Mouse (Mus musculus): ENCODE measurements around the gene Nfasc.

Nfasc gene

GRCm38 (mm10) chr1:132585376-132585775, 156.2 kb downstream of the Nfasc start:
- DNase-seq (ENCODE audit: low spot score in 2 of 2): no peak

DNA sequence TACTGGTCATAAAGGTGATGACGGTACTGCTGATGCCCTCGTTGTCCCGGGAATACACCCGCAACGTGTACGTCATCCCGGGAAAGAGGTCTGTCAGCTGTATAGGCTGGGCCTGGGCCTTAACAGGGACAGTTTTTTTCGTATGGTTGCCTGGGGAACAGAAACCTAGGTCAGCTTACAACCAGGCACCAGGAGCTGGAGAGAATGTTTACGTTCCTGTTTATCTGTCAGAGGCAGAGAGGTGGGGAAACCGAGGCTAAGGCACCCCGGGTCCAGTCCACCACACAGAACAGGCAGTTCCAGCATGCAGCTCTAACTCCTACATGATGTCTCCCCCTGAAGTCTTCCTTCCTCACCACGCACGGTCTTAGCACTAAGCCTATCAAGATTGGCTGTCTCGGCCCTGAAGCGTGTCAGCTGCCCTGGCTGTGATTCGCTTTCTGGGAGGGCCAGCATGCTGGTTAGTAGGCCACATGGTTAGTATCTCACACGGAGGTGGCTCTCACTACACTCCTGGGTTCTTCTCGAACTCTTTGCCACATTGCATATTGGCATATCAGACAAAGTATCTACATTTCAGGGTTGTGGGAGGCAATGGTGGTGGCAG, 158.5 kb downstream of the Nfasc start:
- DNase-seq (ENCODE audit: low spot score in 2 of 2): peak in 1 of 2 experiments; percentile 39

DNA sequence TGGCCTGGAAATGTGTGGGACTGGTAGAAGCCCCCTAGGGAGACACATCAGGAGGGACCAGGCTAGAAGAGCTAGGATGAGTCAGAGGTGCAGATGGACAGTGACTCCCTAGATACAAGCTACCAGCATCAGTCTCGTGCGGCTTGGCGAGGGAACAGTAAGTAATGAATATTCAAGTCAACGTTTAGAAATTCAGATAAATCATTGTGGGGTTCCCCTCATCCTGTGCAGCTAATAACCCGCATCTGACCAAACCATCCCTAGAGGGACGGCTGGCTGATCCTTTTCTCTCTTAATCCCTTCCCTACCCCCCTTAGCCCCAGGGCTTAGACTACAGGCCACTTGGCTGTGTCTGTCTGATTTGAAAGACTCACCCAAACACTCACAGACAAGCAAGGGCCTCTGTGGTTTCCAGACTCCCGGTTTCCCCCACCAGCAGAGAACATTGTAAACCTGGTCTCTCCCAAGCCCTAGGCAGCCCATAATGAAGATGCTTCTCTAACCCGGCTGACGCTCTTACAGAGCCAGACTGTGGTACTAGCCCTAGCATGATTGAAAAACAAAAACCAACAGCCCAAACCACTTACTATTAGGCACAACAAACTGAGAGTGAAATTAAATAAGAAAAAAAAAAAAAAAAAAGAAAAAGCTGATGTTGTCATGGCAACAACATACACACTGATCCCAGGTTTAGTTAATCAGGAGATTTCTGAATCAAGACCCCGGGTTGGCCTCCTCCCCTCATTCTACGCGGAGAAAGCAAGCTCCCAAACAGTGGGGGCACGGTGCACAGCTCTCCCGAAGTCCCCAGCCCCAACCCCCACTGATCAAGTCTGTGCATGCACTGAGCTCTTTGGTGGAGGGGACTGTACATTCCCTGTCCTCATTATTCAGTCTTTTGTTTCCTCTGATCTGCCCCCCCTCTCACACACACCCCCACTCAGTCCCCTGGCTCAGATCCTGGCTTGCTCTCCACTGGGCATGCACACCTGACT, 159.5 kb downstream of the Nfasc start:
- no peak for DNase-seq (ENCODE audit: low spot score in 2 of 2)

DNA sequence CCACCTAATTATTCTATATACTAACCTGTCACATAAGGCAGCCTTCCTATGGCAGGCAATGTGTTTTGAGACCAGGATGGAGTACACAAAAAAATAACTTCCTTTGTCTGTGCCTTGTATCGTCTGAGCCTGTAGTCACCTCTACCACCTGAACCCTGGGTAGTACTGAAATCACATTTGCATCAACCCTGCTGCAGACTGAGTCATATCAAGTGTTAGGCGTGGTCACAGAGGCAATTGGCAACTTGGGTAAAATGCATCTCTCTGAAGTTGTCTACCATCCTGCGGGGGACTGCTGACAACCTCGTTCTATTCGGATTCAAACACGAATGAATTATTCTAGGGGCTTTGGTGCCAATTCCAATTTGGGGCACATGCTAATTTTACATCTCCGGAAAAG, 161.5 kb downstream of the Nfasc start:
- DNase-seq (ENCODE audit: low spot score in 2 of 2): no peak

- DNase-seq (ENCODE audit: low spot score in 2 of 2): no peak
These were observed 164.8 kb downstream of the Nfasc start for GRCm38 (mm10) chr1:132576845-132577244.

- no peak for DNase-seq (ENCODE audit: low spot score in 2 of 2)
These were observed 168.7 kb downstream of the Nfasc start for GRCm38 (mm10) chr1:132572851-132573250.

GRCm38 (mm10) chr1:132571613-132572012, 170.0 kb downstream of the Nfasc start:
- DNase-seq (ENCODE audit: low spot score in 2 of 2): no peak

GRCm38 (mm10) chr1:132570906-132571305, 170.7 kb downstream of the Nfasc start:
- no peak for DNase-seq (ENCODE audit: low spot score in 2 of 2)

DNA sequence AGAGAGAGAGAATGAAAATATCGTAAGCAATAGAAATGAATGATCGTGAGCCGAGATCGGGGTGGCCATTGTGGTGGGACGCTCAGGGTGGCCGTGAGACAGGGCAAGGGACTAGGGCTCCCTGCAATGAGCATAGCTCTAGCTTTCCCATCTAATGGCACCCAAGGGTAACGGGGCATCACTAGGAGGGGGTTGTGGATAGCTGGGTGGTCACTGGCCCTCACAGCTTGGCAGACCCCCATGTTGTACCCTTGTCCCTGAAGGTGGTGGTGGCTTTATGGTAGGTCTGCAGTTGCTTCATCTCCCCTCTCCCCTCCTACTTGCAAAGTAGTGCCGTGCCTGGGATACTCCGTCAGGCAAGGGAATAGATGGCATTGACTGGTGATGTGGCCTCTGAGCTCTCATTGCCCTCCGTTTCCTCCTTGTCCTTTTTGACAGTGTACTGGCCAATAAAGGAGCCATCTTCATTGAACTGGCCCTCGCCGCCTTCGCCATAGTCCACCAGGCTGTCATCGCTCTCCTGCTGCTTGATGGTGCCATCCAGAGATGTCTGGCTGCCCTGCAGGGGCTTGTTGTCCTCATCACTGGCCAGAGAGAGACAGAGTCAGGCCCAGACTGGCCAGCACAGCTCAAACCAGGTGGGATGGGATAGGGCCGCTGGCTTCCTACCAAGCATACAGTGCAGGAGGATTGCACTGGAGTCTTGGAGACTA, 171.4 kb downstream of the Nfasc start:
- no peak for DNase-seq (ENCODE audit: low spot score in 2 of 2)

DNA sequence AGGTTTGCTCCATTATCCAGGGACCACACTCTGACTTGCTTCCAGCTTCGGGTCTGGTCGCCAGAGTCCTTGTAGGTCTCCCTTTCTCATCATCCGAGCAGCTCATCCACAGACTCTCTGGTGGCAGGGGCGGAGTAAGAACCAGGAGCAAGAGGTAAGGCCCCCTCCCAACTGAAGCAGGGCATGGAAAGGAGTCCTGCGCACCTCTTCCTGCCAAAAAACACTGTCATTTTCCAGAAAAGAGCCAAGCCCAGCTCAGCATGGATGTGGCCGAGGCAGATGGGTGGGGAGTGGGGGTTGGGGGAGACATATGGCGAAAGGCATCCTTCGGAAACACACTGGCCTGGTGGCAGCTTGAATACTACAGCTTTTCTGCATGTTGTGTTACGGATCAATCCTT, 172.1 kb downstream of the Nfasc start:
- DNase-seq (ENCODE audit: low spot score in 2 of 2): no peak

DNA sequence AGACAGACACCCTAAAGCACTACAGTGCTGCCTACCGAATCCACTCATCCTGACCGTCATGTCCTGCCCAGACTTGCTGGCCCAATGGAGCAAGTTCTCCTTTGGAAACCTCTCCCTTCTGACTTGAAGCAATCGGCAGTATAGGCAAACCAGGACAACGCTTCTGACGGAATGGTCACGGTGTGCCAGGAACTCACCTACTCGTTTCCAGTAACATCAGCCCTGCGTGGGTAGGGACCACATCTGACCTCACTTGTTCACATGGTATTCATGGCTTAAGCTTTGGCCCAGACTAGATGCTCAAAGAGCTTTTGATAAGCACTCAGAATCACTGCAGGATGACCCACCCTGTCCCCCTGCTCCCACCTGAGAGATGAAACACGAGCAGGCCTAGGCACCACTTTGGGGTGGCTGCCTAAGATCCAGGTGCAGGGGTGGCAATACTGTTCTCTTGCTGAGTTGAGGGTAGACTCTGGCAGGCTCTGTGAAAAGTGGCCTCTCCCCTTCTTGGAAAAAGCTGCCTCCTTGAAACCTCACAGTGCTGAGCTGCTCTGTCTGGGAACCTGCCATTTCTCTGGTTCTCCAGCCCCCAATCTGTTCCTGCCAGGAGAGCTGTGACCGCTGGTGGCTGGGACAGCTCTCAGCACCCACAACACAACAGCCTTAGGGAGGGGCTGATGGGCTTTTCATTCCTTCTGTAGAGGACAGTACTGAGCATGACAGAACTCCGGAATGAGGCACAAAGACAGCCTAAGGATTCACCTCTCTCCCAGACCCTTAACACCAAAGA, 174.1 kb downstream of the Nfasc start:
- DNase-seq (ENCODE audit: low spot score in 2 of 2): no peak

DNA sequence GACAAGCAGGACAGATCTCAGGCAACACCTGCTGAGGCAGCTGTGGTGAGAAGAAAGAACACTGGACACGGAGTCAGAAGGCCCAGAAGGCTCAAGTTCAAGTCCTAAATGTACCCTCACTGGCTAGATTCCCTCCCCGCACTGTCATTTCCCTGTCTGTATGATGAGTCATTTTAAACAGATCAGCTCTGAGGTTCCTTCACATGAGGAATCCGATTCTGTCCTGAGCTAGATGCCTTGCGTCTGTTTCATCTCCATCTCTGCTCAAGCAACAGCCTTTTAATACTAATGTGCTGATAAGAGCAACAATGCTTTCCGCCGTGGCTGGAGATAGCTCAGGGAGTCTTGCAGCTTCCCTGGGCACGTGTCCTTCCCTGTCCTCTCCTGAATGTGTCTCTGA, 175.8 kb downstream of the Nfasc start:
- DNase-seq (ENCODE audit: low spot score in 2 of 2): no peak

DNA sequence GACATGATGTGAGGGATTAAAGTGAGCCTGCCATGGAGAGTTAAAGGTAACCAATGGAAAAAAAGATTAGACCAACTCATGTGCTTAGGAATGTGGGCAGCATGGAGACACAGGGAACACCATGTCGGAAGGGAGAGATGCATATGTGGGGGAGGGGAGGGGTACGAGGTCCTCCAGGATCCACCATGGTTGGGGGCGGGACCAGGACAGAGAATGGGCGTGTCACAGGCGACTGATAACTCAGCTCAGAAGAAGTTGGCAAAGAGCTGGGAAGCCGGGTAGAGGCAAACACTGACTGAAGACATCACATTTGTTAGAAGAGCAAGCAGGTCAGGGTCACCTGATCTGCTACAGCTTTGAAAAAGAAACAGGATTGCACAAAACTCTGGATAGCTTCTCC, 176.7 kb downstream of the Nfasc start:
- DNase-seq (ENCODE audit: low spot score in 2 of 2): no peak

- DNase-seq (ENCODE audit: low spot score in 2 of 2): no peak
These were observed 179.2 kb downstream of the Nfasc start for GRCm38 (mm10) chr1:132562337-132562795.

- no peak for DNase-seq (ENCODE audit: low spot score in 2 of 2)
These were observed 180.5 kb downstream of the Nfasc start for GRCm38 (mm10) chr1:132560907-132561700.

- DNase-seq (ENCODE audit: low spot score in 2 of 2): no peak
These were observed 182.6 kb downstream of the Nfasc start for GRCm38 (mm10) chr1:132559045-132559444.

DNA sequence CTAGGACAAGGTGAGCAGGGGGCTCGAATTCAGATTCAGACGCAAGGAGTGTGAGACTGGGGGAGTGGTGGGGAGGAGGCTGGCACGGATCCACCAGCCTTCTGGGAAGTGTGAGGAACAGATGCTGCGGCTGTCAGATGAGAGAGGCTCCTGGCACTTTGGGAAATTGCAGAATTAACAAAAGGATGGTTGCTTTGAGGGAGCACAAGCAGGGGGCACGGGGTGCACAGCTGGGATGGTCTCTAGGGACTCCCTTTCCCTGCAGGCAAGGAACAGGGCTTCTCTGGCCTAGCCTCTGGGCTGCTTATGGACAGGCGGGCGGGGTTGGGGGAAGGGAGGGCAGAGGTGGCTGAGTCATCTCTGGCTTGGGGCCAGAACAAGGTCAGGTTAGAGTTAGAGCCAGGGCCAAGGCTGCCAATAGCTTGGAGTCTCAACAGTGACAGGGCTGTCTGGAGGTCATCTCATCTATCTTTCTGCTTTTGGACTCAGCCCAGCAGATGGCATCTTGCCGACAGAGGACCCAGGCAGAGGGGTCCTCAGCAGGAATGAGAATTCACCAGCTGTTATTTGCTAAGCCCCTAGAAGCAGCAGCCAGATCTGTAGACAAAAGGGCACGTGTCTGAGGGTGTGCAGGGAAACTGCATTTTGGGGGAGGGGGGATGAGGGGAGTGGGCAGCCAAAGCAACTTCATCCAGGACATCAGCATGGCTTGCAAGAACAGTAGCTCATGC, 183.5 kb downstream of the Nfasc start:
- DNase-seq (ENCODE audit: low spot score in 2 of 2): peak in 1 of 2 experiments; percentile 45

- DNase-seq (ENCODE audit: low spot score in 2 of 2): no peak
These were observed 197.8 kb downstream of the Nfasc start for GRCm38 (mm10) chr1:132543789-132544188.

- peak; percentile 79 for DNase-seq (ENCODE audit: low spot score in 2 of 2)
These were observed 198.8 kb downstream of the Nfasc start, which contains the start of gene Cntn2 for GRCm38 (mm10) chr1:132542762-132543306. Gene Cntn2, minus strand, starts transcription at chr1:132543256.
